Mouse (Mus musculus): ENCODE data around the gene Btbd9. TPM values are rescaled to one million over a fixed set of nuclear protein-coding genes. Genes with fewer than 3 reads are reported as not detected.

Btbd9 gene
- polyA plus RNA-seq, 1 experiment from 2014 or later = 38.3 TPM

GRCm38 (mm10) chr17:30378221-30379010 lies 197.9 kb downstream of the Btbd9 start:
- no peak overlapping the region for H3K4me3 ChIP-seq
- no peak for ATAC-seq (replicated peaks; ENCODE audit: insufficient number of reproducible peaks, insufficient read depth, low FRiP score, low read depth)
- no peak overlapping the region for H3K4me2 ChIP-seq
- no peaks in the 10 kb centered on the region for H3K27me3 ChIP-seq
- no peak overlapping the region for H3K9ac ChIP-seq
- no peaks in the 10 kb centered on the region for H3K36me3 ChIP-seq
- no peaks in the 10 kb centered on the region for H3K9me3 ChIP-seq (replicated peaks)
- no peak overlapping the region for H3K27ac ChIP-seq
- WGBS = 64% methylated on average over 5 of the region's 5 CpGs
- no peaks in the 10 kb centered on the region for H3K4me1 ChIP-seq (replicated peaks)

GRCm38 (mm10) chr17:30377754-30378153 lies 198.5 kb downstream of the Btbd9 start:
- no peak overlapping the region for H3K27ac ChIP-seq
- 38% methylated on average over 1 of the region's 1 CpGs for WGBS

GRCm38 (mm10) chr17:30375107-30375506 lies 201.2 kb downstream of the Btbd9 start:
- WGBS = 78% methylated on average over 1 of the region's 1 CpGs
- no peaks in the 10 kb centered on the region for H3K36me3 ChIP-seq
- no peak overlapping the region for H3K27ac ChIP-seq
- H3K4me2 ChIP-seq = no peak overlapping the region
- no peak for ATAC-seq (replicated peaks; ENCODE audit: insufficient number of reproducible peaks, insufficient read depth, low FRiP score, low read depth)
- H3K4me1 ChIP-seq (replicated peaks) = no peaks in the 10 kb centered on the region
- H3K4me3 ChIP-seq = no peak overlapping the region
- no peaks in the 10 kb centered on the region for H3K27me3 ChIP-seq
- no peak overlapping the region for H3K9ac ChIP-seq
- no peaks in the 10 kb centered on the region for H3K9me3 ChIP-seq (replicated peaks)

More at GRCm38 (mm10) chr17:30377754-30378153, 198.5 kb downstream of the Btbd9 start:
- no peak overlapping the region for H3K9ac ChIP-seq
- no peaks in the 10 kb centered on the region for H3K9me3 ChIP-seq (replicated peaks)
- no peak overlapping the region for H3K4me2 ChIP-seq
- H3K4me1 ChIP-seq (replicated peaks) = no peaks in the 10 kb centered on the region
- ATAC-seq (replicated peaks; ENCODE audit: insufficient number of reproducible peaks, insufficient read depth, low FRiP score, low read depth) = no peak
- no peak overlapping the region for H3K4me3 ChIP-seq
- no peaks in the 10 kb centered on the region for H3K27me3 ChIP-seq
- H3K36me3 ChIP-seq = no peaks in the 10 kb centered on the region

GRCm38 (mm10) chr17:30368559-30368958 lies 207.7 kb downstream of the Btbd9 start:
- H3K4me2 ChIP-seq = no peak overlapping the region
- no peaks in the 10 kb centered on the region for H3K27me3 ChIP-seq
- no peak overlapping the region for H3K9ac ChIP-seq
- H3K9me3 ChIP-seq (replicated peaks) = no peaks in the 10 kb centered on the region
- H3K4me1 ChIP-seq (replicated peaks) = no peaks in the 10 kb centered on the region
- no peak overlapping the region for H3K4me3 ChIP-seq
- WGBS = 45% methylated on average over 2 of the region's 2 CpGs
- no peak overlapping the region for H3K27ac ChIP-seq
- no peak for ATAC-seq (replicated peaks; ENCODE audit: insufficient number of reproducible peaks, insufficient read depth, low FRiP score, low read depth)
- H3K36me3 ChIP-seq = no peaks in the 10 kb centered on the region

GRCm38 (mm10) chr17:30364701-30365100 lies 211.6 kb downstream of the Btbd9 start:
- Histone ChIP-seq H3K9me3 (replicated peaks) (no peaks in the 10 kb centered on the region), H3K27ac (no peak overlapping the region), H3K27me3 (no peaks in the 10 kb centered on the region), H3K36me3 (no peaks in the 10 kb centered on the region), H3K4me3 (no peak overlapping the region), H3K9ac (no peak overlapping the region), H3K4me1 (replicated peaks) (peaks cover 6% of the 10 kb centered on the region; the same call in 1 of the 2 replicates), H3K4me2 (no peak overlapping the region)
- ATAC-seq (replicated peaks; ENCODE audit: insufficient number of reproducible peaks, insufficient read depth, low FRiP score, low read depth) = no peak
- 95% methylated on average over 1 of the region's 1 CpGs for WGBS

GRCm38 (mm10) chr17:30363365-30363764 lies 212.9 kb downstream of the Btbd9 start:
- 64% methylated on average over 5 of the region's 5 CpGs for WGBS
- no peaks in the 10 kb centered on the region for H3K27me3 ChIP-seq
- no peak for ATAC-seq (replicated peaks; ENCODE audit: insufficient number of reproducible peaks, insufficient read depth, low FRiP score, low read depth)
- H3K4me2 ChIP-seq = no peak overlapping the region
- H3K4me3 ChIP-seq = no peak overlapping the region
- H3K27ac ChIP-seq = no peak overlapping the region
- no peak overlapping the region for H3K9ac ChIP-seq
- H3K9me3 ChIP-seq (replicated peaks) = no peaks in the 10 kb centered on the region
- no peaks in the 10 kb centered on the region for H3K36me3 ChIP-seq
- H3K4me1 ChIP-seq (replicated peaks) = peaks cover 6% of the 10 kb centered on the region

GRCm38 (mm10) chr17:30360654-30361053 lies 215.6 kb downstream of the Btbd9 start:
- Histone ChIP-seq H3K4me2 (no peak overlapping the region), H3K4me3 (no peak overlapping the region), H3K9ac (no peak overlapping the region), H3K4me1 (replicated peaks) (peaks cover 6% of the 10 kb centered on the region), H3K27ac (no peak overlapping the region), H3K9me3 (replicated peaks) (no peaks in the 10 kb centered on the region), H3K27me3 (no peaks in the 10 kb centered on the region), H3K36me3 (no peaks in the 10 kb centered on the region)
- ATAC-seq (replicated peaks; ENCODE audit: insufficient number of reproducible peaks, insufficient read depth, low FRiP score, low read depth) = no peak
- 36% methylated on average over 1 of the region's 1 CpGs for WGBS

- ATAC-seq (replicated peaks; ENCODE audit: insufficient number of reproducible peaks, insufficient read depth, low FRiP score, low read depth) = no peak
- Histone ChIP-seq H3K4me1 (replicated peaks) (peaks cover 6% of the 10 kb centered on the region), H3K4me3 (no peak overlapping the region), H3K27ac (no peak overlapping the region), H3K27me3 (no peaks in the 10 kb centered on the region), H3K36me3 (no peaks in the 10 kb centered on the region), H3K9ac (no peak overlapping the region), H3K9me3 (replicated peaks) (no peaks in the 10 kb centered on the region), H3K4me2 (no peak overlapping the region)
- 75% methylated on average over 5 of the region's 5 CpGs for WGBS
Measured at GRCm38 (mm10) chr17:30359392-30359791, 216.9 kb downstream of the Btbd9 start.

GRCm38 (mm10) chr17:30355431-30355830 lies 220.9 kb downstream of the Btbd9 start:
- no peaks in the 10 kb centered on the region for H3K36me3 ChIP-seq
- no peak overlapping the region for H3K4me2 ChIP-seq
- no peak for ATAC-seq (replicated peaks; ENCODE audit: insufficient number of reproducible peaks, insufficient read depth, low FRiP score, low read depth)
- no peak overlapping the region for H3K9ac ChIP-seq
- no peak overlapping the region for H3K27ac ChIP-seq
- H3K9me3 ChIP-seq (replicated peaks) = no peaks in the 10 kb centered on the region
- WGBS = 89% methylated on average over 1 of the region's 1 CpGs
- H3K4me3 ChIP-seq = no peak overlapping the region
- H3K4me1 ChIP-seq (replicated peaks) = peaks cover 2% of the 10 kb centered on the region; the same call in 1 of the 2 replicates
- H3K27me3 ChIP-seq = no peaks in the 10 kb centered on the region

- H3K27ac ChIP-seq = no peak overlapping the region
- H3K9me3 ChIP-seq (replicated peaks) = no peaks in the 10 kb centered on the region
- H3K9ac ChIP-seq = no peak overlapping the region
- H3K36me3 ChIP-seq = no peaks in the 10 kb centered on the region
- 57% methylated on average over 5 of the region's 5 CpGs for WGBS
- no peaks in the 10 kb centered on the region for H3K27me3 ChIP-seq
- no peak for ATAC-seq (replicated peaks; ENCODE audit: insufficient number of reproducible peaks, insufficient read depth, low FRiP score, low read depth)
- H3K4me2 ChIP-seq = no peak overlapping the region
- H3K4me3 ChIP-seq = no peak overlapping the region
- no peaks in the 10 kb centered on the region; the same call in 1 of the 2 replicates for H3K4me1 ChIP-seq (replicated peaks)
Measured at GRCm38 (mm10) chr17:30354381-30354780, 221.9 kb downstream of the Btbd9 start.

GRCm38 (mm10) chr17:30348031-30348430 lies 228.3 kb downstream of the Btbd9 start:
- H3K4me1 ChIP-seq (replicated peaks) = peaks cover 17% of the 10 kb centered on the region
- no peak overlapping the region for H3K4me2 ChIP-seq
- H3K27ac ChIP-seq = no peak overlapping the region
- ATAC-seq (replicated peaks; ENCODE audit: insufficient number of reproducible peaks, insufficient read depth, low FRiP score, low read depth) = no peak
- H3K27me3 ChIP-seq = no peaks in the 10 kb centered on the region
- H3K36me3 ChIP-seq = no peaks in the 10 kb centered on the region
- 65% methylated on average over 2 of the region's 2 CpGs for WGBS
- no peaks in the 10 kb centered on the region for H3K9me3 ChIP-seq (replicated peaks)
- H3K9ac ChIP-seq = no peak overlapping the region
- H3K4me3 ChIP-seq = no peak overlapping the region

GRCm38 (mm10) chr17:30347101-30347613 lies 229.1 kb downstream of the Btbd9 start:
- H3K4me2 ChIP-seq = no peak overlapping the region
- no peaks in the 10 kb centered on the region for H3K36me3 ChIP-seq
- peak; percentile 39; the same call in 1 of the 2 replicates for ATAC-seq (replicated peaks; ENCODE audit: insufficient number of reproducible peaks, insufficient read depth, low FRiP score, low read depth)
- 12% methylated on average over 10 of the region's 10 CpGs for WGBS
- no peak overlapping the region for H3K9ac ChIP-seq
- no peaks in the 10 kb centered on the region for H3K9me3 ChIP-seq (replicated peaks)
- H3K4me3 ChIP-seq = no peak overlapping the region
- no peak overlapping the region for H3K27ac ChIP-seq
- no peaks in the 10 kb centered on the region for H3K27me3 ChIP-seq
- H3K4me1 ChIP-seq (replicated peaks) = peaks cover 17% of the 10 kb centered on the region
